Mouse (Mus musculus): ENCODE measurements at regions not wholly inside any gene's neighbourhood (a gene's known extent, or its start where the extent isn't known, plus 50 kb on each side); places are given as distances from the start of the nearest gene placed in this dataset.

DNA sequence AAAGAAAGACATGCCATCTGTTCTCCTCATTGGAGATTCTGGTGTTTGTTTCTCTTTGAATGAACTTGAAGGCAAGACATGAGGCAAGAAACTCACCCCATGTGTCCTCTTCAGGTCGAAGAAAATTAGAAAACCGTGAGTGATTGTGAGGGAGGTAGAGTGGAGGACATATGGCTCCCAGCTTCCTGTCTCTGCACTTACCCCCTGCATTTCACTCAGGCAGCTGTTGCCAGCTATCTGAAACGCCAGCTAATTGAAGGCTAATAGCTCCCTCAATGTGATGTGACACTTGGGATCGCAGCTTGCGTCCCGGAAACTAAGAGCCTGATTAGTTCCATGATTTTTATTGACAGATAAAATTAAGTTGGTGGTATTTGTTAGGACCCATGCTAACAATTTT lies 289.4 kb upstream of the Sphkap start:
- TF ChIP-seq CTCF (IDR thresholded peaks at IDR 0.05; ENCODE audit: insufficient read depth, low read length), result no peak
- TF ChIP-seq POLR2A (IDR thresholded peaks at IDR 0.05; ENCODE audit: borderline replicate concordance, extremely low read depth, low read depth, low read length), result no peak
